26 mouse cellular contexts compared by ENCODE assay signal in the genomic region with DNA sequence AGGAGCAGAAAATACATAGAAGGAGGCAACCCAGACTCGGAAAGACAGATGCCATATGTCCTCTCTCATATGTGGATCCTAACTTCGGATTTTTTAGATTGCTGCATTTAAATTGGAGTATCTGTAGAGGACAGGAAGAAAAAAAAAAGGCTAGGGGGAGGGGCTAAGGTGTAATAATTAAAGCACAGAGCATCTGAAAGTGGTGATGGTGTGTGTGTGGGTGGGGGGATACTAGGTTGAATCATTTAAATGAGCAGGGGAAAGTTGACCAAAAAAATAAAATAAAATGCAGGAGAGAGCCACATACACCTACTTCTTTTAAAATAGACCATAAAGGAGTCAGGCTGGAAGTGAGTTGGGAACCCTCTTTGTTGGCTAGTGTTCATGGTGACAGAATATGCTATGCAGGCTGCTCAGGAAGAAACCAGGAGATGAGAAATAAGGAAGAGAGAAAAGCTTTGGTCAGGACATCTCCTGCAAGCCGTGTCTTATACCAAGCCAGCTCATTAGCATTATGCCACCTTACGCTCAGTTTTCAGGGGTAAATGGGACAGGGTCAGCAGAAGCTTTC.
"Had no signal": no experiment of that assay in that cellular context is flagged by ENCODE, and none has a peak within 500 bp of the region (broad histone marks: within the 10 kb centered on the region; RNA-seq: fewer than 3 reads in every experiment).

No protein-coding gene starts in this region.

- H3K4me3 ChIP-seq: heart, adult 2 months; heart, embryonic 13.5 days; heart, embryonic 15.5 days; hindbrain, embryonic 13.5 days; hindbrain, embryonic 15.5 days; kidney, embryonic 15.5 days; limb, embryonic 13.5 days; limb, embryonic 15.5 days; liver, embryonic 12.5 days had no signal

- H3K27ac ChIP-seq: heart, adult 2 months; heart, embryonic 13.5 days; heart, embryonic 15.5 days; hindbrain, embryonic 13.5 days; hindbrain, embryonic 15.5 days; hindbrain, postnatal 0 days; kidney, embryonic 15.5 days; kidney, postnatal 0 days; limb, embryonic 13.5 days; limb, embryonic 15.5 days; liver, embryonic 12.5 days; liver, embryonic 14.5 days had no signal

- ATAC-seq: hindbrain, postnatal 0 days; intestine, embryonic 16.5 days; liver, embryonic 12.5 days had no signal

- DNase-seq: gastrocnemius, postnatal 14 days; gastrocnemius, postnatal 36 days; heart, adult 11 months; heart, adult 2 months; heart, postnatal 14 days; heart, postnatal 36 days; kidney, adult 11 months; kidney, adult 2 months; kidney, adult 9 months; kidney, postnatal 14 days; kidney, postnatal 36 days; layer of hippocampus, adult 9-11 months; layer of hippocampus, postnatal 36 days; left cerebral cortex, postnatal 4 days had no signal
